Mouse (Mus musculus): Measurements from ENCODE around the gene Pld2. TPM values are rescaled to one million over a fixed set of nuclear protein-coding genes. Genes with fewer than 3 reads are reported as not detected.
"Not testable (repeated sequence)": the region's sequence is repeated elsewhere in the genome, so short reads cannot be mapped to it uniquely, and the experiment has no call there.

Gene Pld2
- polyA plus RNA-seq, 1 experiment from 2014 or later, result 11.2 TPM

GRCm38 (mm10) chr11:70526211-70526610 is 13.7 kb upstream of the Pld2 start:
- Histone ChIP-seq H3K9ac (peak overlapping the region; percentile 84), H3K36me3 (peaks cover 35% of the 10 kb centered on the region), H3K27me3 (replicated peaks) (no peaks in the 10 kb centered on the region), H3K4me2 (peak overlapping the region; percentile 83), H3K4me1 (peaks cover 14% of the 10 kb centered on the region), H3K4me3 (peak overlapping the region; percentile 65), H3K27ac (replicated peaks) (no peak overlapping the region), H3K9me3 (no peaks in the 10 kb centered on the region)
- ATAC-seq (ENCODE audit: extremely low read depth, insufficient number of reproducible peaks, low FRiP score, low TSS enrichment), result no peak
- WGBS, result 83% methylated on average over 12 of the region's 12 CpGs

- H3K9me3 ChIP-seq, result no peaks in the 10 kb centered on the region
- no peaks in the 10 kb centered on the region for H3K27me3 ChIP-seq (replicated peaks)
- 73% methylated on average over 7 of the region's 7 CpGs for WGBS
- no peak overlapping the region for H3K4me3 ChIP-seq
- no peak for ATAC-seq (ENCODE audit: extremely low read depth, insufficient number of reproducible peaks, low FRiP score, low TSS enrichment)
- peaks cover 35% of the 10 kb centered on the region for H3K36me3 ChIP-seq
- no peak overlapping the region for H3K4me2 ChIP-seq
- H3K27ac ChIP-seq (replicated peaks), result no peak overlapping the region
- peaks cover 14% of the 10 kb centered on the region for H3K4me1 ChIP-seq
- H3K9ac ChIP-seq, result no peak overlapping the region
Observed at GRCm38 (mm10) chr11:70528610-70529009, 11.3 kb upstream of the Pld2 start.

- not testable (repeated sequence) for H3K4me2 ChIP-seq; H3K4me1 ChIP-seq; H3K27me3 ChIP-seq (replicated peaks); ATAC-seq (ENCODE audit: extremely low read depth, insufficient number of reproducible peaks, low FRiP score, low TSS enrichment); H3K27ac ChIP-seq (replicated peaks); H3K9ac ChIP-seq; H3K9me3 ChIP-seq; H3K4me3 ChIP-seq
- peaks cover 35% of the 10 kb centered on the region for H3K36me3 ChIP-seq
- WGBS, result 78% methylated on average over 2 of the region's 2 CpGs
Observed at GRCm38 (mm10) chr11:70531065-70531464, 8.8 kb upstream of the Pld2 start.

- no peaks in the 10 kb centered on the region for H3K4me1 ChIP-seq
- no peak within 1 kb of the TSS for H3K27ac ChIP-seq (replicated peaks)
- H3K4me2 ChIP-seq, result no peak within 1 kb of the TSS
- H3K9ac ChIP-seq, result no peak within 1 kb of the TSS
- ATAC-seq (ENCODE audit: extremely low read depth, insufficient number of reproducible peaks, low FRiP score, low TSS enrichment), result no peak
- H3K9me3 ChIP-seq, result no peaks in the 10 kb centered on the region
- 72% methylated on average over 6 of the region's 6 CpGs for WGBS
- peaks cover 17% of the 10 kb centered on the region for H3K36me3 ChIP-seq
- no peak within 1 kb of the TSS for H3K4me3 ChIP-seq
- H3K27me3 ChIP-seq (replicated peaks), result no peaks in the 10 kb centered on the region
Observed at GRCm38 (mm10) chr11:70532839-70533238, 7.0 kb upstream of the Pld2 start, which contains the start of gene Gm40193. Gene Gm40193 (minus strand): TSS chr11:70532939.

GRCm38 (mm10) chr11:70539423-70539822 is 441 bp upstream of the Pld2 start:
- Histone ChIP-seq H3K36me3 (peaks cover 11% of the 10 kb centered on the region), H3K4me2 (peak overlapping the region; percentile 75), H3K27me3 (replicated peaks) (no peaks in the 10 kb centered on the region; the same call in 1 of the 2 replicates), H3K9ac (peak overlapping the region; percentile 89), H3K9me3 (no peaks in the 10 kb centered on the region), H3K27ac (replicated peaks) (0 out of 2 replicates have a peak overlapping the region, but pooled peaks have one; percentile 66), H3K4me3 (peak overlapping the region; percentile 74), H3K4me1 (peaks cover 29% of the 10 kb centered on the region)
- no peak for ATAC-seq (ENCODE audit: extremely low read depth, insufficient number of reproducible peaks, low FRiP score, low TSS enrichment)
- WGBS, result 20% methylated on average over 9 of the region's 9 CpGs

GRCm38 (mm10) chr11:70540928-70541327 is 1.1 kb downstream of the Pld2 start:
- peaks cover 24% of the 10 kb centered on the region for H3K36me3 ChIP-seq
- 78% methylated on average over 7 of the region's 7 CpGs for WGBS
- H3K9me3 ChIP-seq, result no peaks in the 10 kb centered on the region
- H3K4me3 ChIP-seq, result peak overlapping the region; percentile 74
- no peaks in the 10 kb centered on the region; the same call in 1 of the 2 replicates for H3K27me3 ChIP-seq (replicated peaks)
- peak overlapping the region; percentile 75 for H3K4me2 ChIP-seq
- H3K9ac ChIP-seq, result peak overlapping the region; percentile 89
- no peak for ATAC-seq (ENCODE audit: extremely low read depth, insufficient number of reproducible peaks, low FRiP score, low TSS enrichment)
- H3K27ac ChIP-seq (replicated peaks), result no peak overlapping the region; the same call in 1 of the 2 replicates
- H3K4me1 ChIP-seq, result peaks cover 36% of the 10 kb centered on the region

- H3K27me3 ChIP-seq (replicated peaks), result no peaks in the 10 kb centered on the region; the same call in 1 of the 2 replicates
- H3K4me1 ChIP-seq, result peaks cover 36% of the 10 kb centered on the region
- no peaks in the 10 kb centered on the region for H3K9me3 ChIP-seq
- H3K4me2 ChIP-seq, result peak overlapping the region; percentile 75
- ATAC-seq (ENCODE audit: extremely low read depth, insufficient number of reproducible peaks, low FRiP score, low TSS enrichment), result no peak
- 78% methylated on average over 5 of the region's 5 CpGs for WGBS
- peak overlapping the region; percentile 89; the same call in 1 of the 2 replicates for H3K9ac ChIP-seq
- peaks cover 29% of the 10 kb centered on the region for H3K36me3 ChIP-seq
- peak overlapping the region; percentile 74; the same call in 1 of the 2 replicates for H3K4me3 ChIP-seq
- no peak overlapping the region for H3K27ac ChIP-seq (replicated peaks)
Observed at GRCm38 (mm10) chr11:70541415-70541814, 1.6 kb downstream of the Pld2 start.

- H3K27me3 ChIP-seq (replicated peaks), result no peaks in the 10 kb centered on the region; the same call in 1 of the 2 replicates
- H3K27ac ChIP-seq (replicated peaks), result peak overlapping the region; percentile 39; the same call in 1 of the 2 replicates
- peaks cover 29% of the 10 kb centered on the region for H3K36me3 ChIP-seq
- peak overlapping the region; percentile 51 for H3K4me2 ChIP-seq
- H3K9ac ChIP-seq, result 0 out of 2 replicates have a peak overlapping the region, but pooled peaks have one; percentile 30
- WGBS, result 32% methylated on average over 7 of the region's 7 CpGs
- H3K9me3 ChIP-seq, result no peaks in the 10 kb centered on the region
- ATAC-seq (ENCODE audit: extremely low read depth, insufficient number of reproducible peaks, low FRiP score, low TSS enrichment), result no peak
- peak overlapping the region; percentile 6; the same call in 1 of the 2 replicates for H3K4me3 ChIP-seq
- H3K4me1 ChIP-seq, result peaks cover 31% of the 10 kb centered on the region
Observed at GRCm38 (mm10) chr11:70544496-70544895, 4.6 kb downstream of the Pld2 start.

- Histone ChIP-seq H3K4me3 (no peak overlapping the region), H3K36me3 (peaks cover 37% of the 10 kb centered on the region), H3K9ac (no peak overlapping the region), H3K4me1 (no peaks in the 10 kb centered on the region), H3K4me2 (no peak overlapping the region), H3K27me3 (replicated peaks) (no peaks in the 10 kb centered on the region), H3K9me3 (no peaks in the 10 kb centered on the region), H3K27ac (replicated peaks) (no peak overlapping the region)
- ATAC-seq (ENCODE audit: extremely low read depth, insufficient number of reproducible peaks, low FRiP score, low TSS enrichment), result no peak
- WGBS, result 82% methylated on average over 8 of the region's 8 CpGs
Observed at GRCm38 (mm10) chr11:70551526-70551925, 11.7 kb downstream of the Pld2 start.

GRCm38 (mm10) chr11:70553940-70554339 is 14.1 kb downstream of the Pld2 start:
- H3K27me3 ChIP-seq (replicated peaks), result no peaks in the 10 kb centered on the region
- H3K9me3 ChIP-seq, result no peaks in the 10 kb centered on the region
- H3K4me1 ChIP-seq, result no peaks in the 10 kb centered on the region
- no peak for ATAC-seq (ENCODE audit: extremely low read depth, insufficient number of reproducible peaks, low FRiP score, low TSS enrichment)
- H3K27ac ChIP-seq (replicated peaks), result no peak overlapping the region
- no peak overlapping the region for H3K4me2 ChIP-seq
- peaks cover 53% of the 10 kb centered on the region for H3K36me3 ChIP-seq
- H3K9ac ChIP-seq, result no peak overlapping the region
- no peak overlapping the region for H3K4me3 ChIP-seq
- 39% methylated on average over 7 of the region's 7 CpGs for WGBS

GRCm38 (mm10) chr11:70557545-70557944 is 17.7 kb downstream of the Pld2 start:
- Histone ChIP-seq H3K27me3 (replicated peaks) (no peaks in the 10 kb centered on the region), H3K9me3 (no peaks in the 10 kb centered on the region), H3K27ac (replicated peaks) (no peak overlapping the region), H3K9ac (no peak overlapping the region), H3K4me3 (no peak overlapping the region), H3K36me3 (peaks cover 50% of the 10 kb centered on the region), H3K4me2 (no peak overlapping the region), H3K4me1 (peaks cover 7% of the 10 kb centered on the region)
- WGBS, result 88% methylated on average over 9 of the region's 9 CpGs
- ATAC-seq (ENCODE audit: extremely low read depth, insufficient number of reproducible peaks, low FRiP score, low TSS enrichment), result no peak

- Histone ChIP-seq H3K27me3 (replicated peaks) (no peaks in the 10 kb centered on the region), H3K27ac (replicated peaks) (peak overlapping the region; percentile 90), H3K36me3 (peaks cover 12% of the 10 kb centered on the region), H3K4me1 (peaks cover 34% of the 10 kb centered on the region), H3K9me3 (no peaks in the 10 kb centered on the region), H3K4me2 (peak overlapping the region; percentile 94), H3K4me3 (peak overlapping the region; percentile 94), H3K9ac (peak overlapping the region; percentile 97)
- WGBS, result 0% methylated on average over 2 of the region's 2 CpGs
- no peak for ATAC-seq (ENCODE audit: extremely low read depth, insufficient number of reproducible peaks, low FRiP score, low TSS enrichment)
Observed at GRCm38 (mm10) chr11:70561937-70562286, 22.0 kb downstream of the Pld2 start.
